Mouse (Mus musculus): ENCODE data around the gene Insl5. TPM values are rescaled to one million over a fixed set of nuclear protein-coding genes. Genes with fewer than 3 reads are reported as not detected.

Insl5 gene
- total RNA-seq, 2 experiments from 2014 or later: not detected

Other genes with a start within 250 kb of the Insl5 start
- gene Tctex1d1, start 48.2 kb downstream of the Insl5 start, total RNA-seq (2021): 1 to 10 TPM in 1 of 2 experiments, not detected in 1; 1.3 TPM
- 10 to 100 TPM; 40.0 to 41.7 TPM for gene Mier1, start 87.5 kb upstream of the Insl5 start, total RNA-seq (2021)
- gene Wdr78, start 87.7 kb upstream of the Insl5 start, total RNA-seq (2021): 1 to 10 TPM; 1.6 to 3.0 TPM
- 1 to 10 TPM; 7.4 to 8.8 TPM for gene Slc35d1, start 188.3 kb upstream of the Insl5 start, total RNA-seq (2021)

Data from heart, postnatal 14 days (tissue).